Mouse (Mus musculus): Measurements from ENCODE around the gene Gng2. TPM values are rescaled to one million over a fixed set of nuclear protein-coding genes. Genes with fewer than 3 reads are reported as not detected.
"Not testable (repeated sequence)": the region's sequence is repeated elsewhere in the genome, so short reads cannot be mapped to it uniquely, and the experiment has no call there.

Gene Gng2
- polyA plus RNA-seq, 1 experiment from 2014 or later = 390 TPM

DNA sequence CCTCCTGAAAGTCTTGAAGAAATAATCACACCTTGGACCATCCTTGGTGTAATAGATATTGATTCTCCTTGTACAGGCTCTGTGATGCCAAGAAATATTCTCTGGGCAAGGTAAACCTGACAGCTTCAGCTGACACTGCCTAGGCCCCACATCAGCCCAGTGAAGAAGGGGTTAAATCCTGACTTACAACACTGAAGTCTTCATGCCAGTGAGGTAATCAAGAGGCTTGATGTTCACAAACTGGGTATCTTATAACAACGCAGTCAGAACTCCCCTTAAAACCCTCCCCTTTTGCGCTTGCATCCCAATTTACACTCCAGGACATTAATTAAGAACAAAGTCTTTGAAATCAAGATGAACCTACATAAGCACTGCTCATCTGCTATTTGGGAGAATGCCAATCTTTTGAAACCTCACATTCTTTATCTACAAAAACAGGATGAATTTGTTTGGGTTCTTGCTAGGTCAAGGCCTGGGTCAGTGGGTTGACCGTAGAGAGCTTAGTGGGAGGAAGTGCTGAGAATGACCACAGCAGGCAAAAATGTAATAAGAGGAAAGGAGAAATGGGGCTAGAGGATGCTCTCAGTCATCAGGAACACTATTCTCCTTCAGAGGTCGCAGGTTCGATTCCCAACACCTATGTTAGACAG is 110.0 kb downstream of the Gng2 start:
- H3K36me3 ChIP-seq = peaks cover 15% of the 10 kb centered on the region; the same call in 1 of the 2 replicates
- H3K27me3 ChIP-seq = no peaks in the 10 kb centered on the region
- WGBS = 74% methylated on average over 5 of the region's 5 CpGs
- H3K4me3 ChIP-seq = no peak overlapping the region
- no peak overlapping the region for H3K9ac ChIP-seq
- no peaks in the 10 kb centered on the region for H3K9me3 ChIP-seq
- ATAC-seq (ENCODE audit: low FRiP score) = no peak
- no peak overlapping the region for H3K4me2 ChIP-seq
- peaks cover 5% of the 10 kb centered on the region; the same call in 1 of the 2 replicates for H3K4me1 ChIP-seq (replicated peaks)
- no peak overlapping the region for H3K27ac ChIP-seq

DNA sequence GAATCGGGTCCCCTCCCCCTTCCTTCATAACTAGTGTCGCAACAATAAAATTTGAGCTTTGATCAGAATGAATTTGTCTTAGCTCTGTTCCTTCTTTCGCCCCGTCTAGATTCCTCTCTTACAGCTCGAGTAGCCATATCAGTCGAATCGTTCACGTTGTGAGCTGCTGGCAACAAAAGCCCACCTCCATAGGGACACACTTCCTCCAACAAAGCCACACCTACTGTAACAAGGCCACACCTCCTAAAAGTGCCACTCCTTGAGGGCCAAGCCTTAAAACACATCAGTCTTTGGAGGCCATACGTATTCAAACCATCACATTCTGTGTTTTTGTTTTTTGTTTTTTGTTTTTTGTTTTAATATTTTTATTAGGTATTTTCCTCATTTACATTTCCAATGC is 112.3 kb downstream of the Gng2 start:
- H3K9me3 ChIP-seq; H3K4me3 ChIP-seq; H3K4me1 ChIP-seq (replicated peaks); H3K27ac ChIP-seq; H3K27me3 ChIP-seq; H3K36me3 ChIP-seq; H3K9ac ChIP-seq; ATAC-seq (ENCODE audit: low FRiP score); H3K4me2 ChIP-seq: not testable (repeated sequence)
- WGBS = 93% methylated on average over 9 of the region's 9 CpGs

DNA sequence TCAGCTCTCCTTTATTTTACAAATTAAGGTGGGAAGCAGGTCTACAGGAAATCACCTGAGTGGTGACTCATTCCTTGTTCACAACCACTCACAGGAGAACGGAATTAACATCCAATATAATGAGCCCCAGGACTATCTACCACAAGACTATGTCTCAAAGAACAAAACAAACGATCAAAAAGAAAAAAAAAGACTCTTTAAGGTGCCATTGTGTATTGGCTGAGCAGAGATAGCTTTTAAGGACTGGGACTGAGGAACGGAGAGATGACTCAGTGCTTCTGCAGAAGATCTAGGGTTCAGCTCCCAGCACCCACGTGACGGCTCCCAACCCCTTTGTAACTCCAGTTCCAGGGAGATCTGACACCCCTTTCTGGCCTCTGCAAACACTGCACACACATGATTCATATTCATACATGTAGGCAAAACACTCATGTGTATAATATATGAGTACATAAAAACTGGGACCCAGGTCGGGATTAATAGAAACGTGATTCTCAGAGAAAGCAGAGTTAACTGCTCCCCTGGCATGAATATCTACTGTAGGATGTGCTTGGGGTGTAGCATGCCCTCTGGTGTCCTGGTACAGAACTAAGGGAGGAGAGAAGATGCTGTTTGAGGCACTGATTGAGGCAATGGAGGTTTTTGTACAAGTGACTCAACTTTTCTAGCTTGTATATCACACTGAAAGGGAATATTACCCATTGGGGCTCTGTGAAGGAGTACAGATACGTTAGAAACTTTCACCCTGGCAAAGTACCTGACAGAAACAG is 115.9 kb downstream of the Gng2 start:
- 90% methylated on average over 8 of the region's 8 CpGs for WGBS
- ATAC-seq (ENCODE audit: low FRiP score) = no peak
- no peaks in the 10 kb centered on the region for H3K27me3 ChIP-seq

DNA sequence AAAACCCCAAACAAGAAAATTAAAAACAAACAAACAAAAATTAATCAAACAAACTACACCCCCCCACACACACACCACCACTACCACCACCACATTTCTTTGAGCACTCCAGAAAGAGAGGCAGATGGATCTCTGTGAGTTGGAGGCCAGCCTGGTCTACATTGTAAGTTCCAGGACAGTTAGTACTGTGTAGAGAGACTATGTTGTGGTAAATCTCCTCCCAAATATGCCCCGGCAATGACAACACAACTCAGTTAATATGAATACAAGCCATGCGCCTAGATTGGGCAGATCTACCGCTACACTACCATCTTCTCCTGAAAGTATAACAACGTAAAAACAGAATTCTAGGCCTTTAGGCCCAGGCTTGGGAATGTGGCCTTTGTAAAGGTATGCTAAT is 117.1 kb downstream of the Gng2 start:
- ATAC-seq (ENCODE audit: low FRiP score) = no peak
- 93% methylated on average over 4 of the region's 4 CpGs for WGBS
- Histone ChIP-seq H3K27ac (no peak overlapping the region), H3K4me1 (replicated peaks) (no peaks in the 10 kb centered on the region; the same call in 1 of the 2 replicates), H3K9ac (no peak overlapping the region), H3K27me3 (no peaks in the 10 kb centered on the region), H3K9me3 (no peaks in the 10 kb centered on the region), H3K36me3 (no peaks in the 10 kb centered on the region), H3K4me3 (no peak overlapping the region), H3K4me2 (no peak overlapping the region)

More for the DNA sequence above, 115.9 kb downstream of the Gng2 start:
- H3K4me2 ChIP-seq = no peak overlapping the region
- H3K36me3 ChIP-seq = no peaks in the 10 kb centered on the region
- no peaks in the 10 kb centered on the region; the same call in 1 of the 2 replicates for H3K4me1 ChIP-seq (replicated peaks)
- H3K4me3 ChIP-seq = no peak overlapping the region
- no peaks in the 10 kb centered on the region for H3K9me3 ChIP-seq
- H3K27ac ChIP-seq = no peak overlapping the region
- no peak overlapping the region for H3K9ac ChIP-seq

DNA sequence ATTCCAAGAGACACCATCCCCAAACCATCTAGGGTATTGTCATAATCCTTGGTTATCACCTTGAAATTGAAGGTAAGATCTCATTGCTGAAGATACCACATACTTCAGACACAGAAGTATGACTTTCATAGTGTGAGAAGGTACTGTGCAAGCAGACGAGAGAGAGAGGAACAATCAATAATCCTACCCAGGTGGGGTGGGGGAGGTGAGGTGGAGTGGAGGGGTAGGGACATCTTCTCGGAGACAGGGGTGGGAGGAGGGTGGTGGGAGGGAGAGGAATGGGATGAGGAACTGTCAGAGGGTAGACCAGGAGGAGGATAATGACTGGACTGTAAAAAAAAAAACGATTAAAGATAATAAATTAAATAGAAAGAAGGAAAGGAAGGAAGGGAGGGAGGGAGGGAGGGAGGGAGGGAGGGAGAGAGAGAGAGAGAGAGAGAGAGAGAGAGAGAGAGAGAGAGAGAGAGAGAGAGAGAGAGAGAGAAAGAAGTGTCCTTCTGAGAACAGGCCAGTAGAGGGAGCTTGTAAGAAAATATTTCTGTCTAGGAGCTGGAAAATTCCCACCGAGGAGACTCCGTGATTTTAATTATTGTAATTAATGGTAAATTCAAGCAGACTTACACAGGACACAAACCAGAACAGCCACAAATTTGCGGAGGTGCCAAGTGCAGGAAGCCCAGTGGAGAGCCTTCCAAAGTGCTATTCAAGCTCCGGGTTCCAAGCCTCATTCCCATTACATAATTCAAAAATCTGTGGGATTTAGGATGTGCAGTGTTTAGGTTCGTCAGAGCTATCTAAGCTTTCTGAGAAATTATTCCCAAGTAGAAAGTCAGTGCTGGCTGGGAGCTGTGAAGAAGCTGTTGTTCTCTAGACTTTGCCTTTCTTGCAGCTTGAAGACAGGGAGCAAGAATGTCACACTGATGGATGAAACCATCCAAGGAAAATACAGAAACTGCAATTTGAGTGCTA is 118.3 kb downstream of the Gng2 start:
- no peak overlapping the region for H3K9ac ChIP-seq
- H3K27me3 ChIP-seq = no peaks in the 10 kb centered on the region
- H3K27ac ChIP-seq = no peak overlapping the region
- H3K4me2 ChIP-seq = no peak overlapping the region
- no peaks in the 10 kb centered on the region for H3K36me3 ChIP-seq
- WGBS = 57% methylated on average over 8 of the region's 8 CpGs
- no peak overlapping the region for H3K4me3 ChIP-seq
- peak; percentile 52; the same call in 1 of the 2 replicates for ATAC-seq (ENCODE audit: low FRiP score)
- no peaks in the 10 kb centered on the region for H3K9me3 ChIP-seq
- H3K4me1 ChIP-seq (replicated peaks) = no peaks in the 10 kb centered on the region; the same call in 1 of the 2 replicates

DNA sequence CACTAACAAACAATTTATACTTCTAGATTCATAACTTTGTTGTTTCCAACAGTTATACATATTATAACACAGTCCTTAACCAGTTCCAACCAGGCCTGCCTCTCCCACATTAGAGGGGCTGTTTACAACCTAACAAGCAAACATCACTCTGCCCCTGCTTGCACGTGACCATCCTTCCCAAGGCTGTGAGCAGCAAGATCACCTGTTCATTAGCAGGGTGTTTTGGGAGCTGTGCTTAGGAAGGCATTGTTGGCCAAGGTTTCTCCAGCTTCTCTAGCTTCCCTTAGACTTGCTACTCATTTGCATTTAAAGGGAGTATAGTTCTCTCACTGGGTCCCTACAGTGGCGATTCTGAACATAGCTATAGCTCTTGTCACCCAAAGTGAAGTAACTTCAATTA is 119.1 kb downstream of the Gng2 start:
- Histone ChIP-seq H3K4me2 (no peak overlapping the region), H3K4me1 (replicated peaks) (no peaks in the 10 kb centered on the region; the same call in 1 of the 2 replicates), H3K9ac (no peak overlapping the region), H3K9me3 (no peaks in the 10 kb centered on the region), H3K27me3 (no peaks in the 10 kb centered on the region), H3K36me3 (no peaks in the 10 kb centered on the region), H3K27ac (no peak overlapping the region), H3K4me3 (no peak overlapping the region)
- WGBS = 81% methylated on average over 2 of the region's 2 CpGs
- ATAC-seq (ENCODE audit: low FRiP score) = no peak

DNA sequence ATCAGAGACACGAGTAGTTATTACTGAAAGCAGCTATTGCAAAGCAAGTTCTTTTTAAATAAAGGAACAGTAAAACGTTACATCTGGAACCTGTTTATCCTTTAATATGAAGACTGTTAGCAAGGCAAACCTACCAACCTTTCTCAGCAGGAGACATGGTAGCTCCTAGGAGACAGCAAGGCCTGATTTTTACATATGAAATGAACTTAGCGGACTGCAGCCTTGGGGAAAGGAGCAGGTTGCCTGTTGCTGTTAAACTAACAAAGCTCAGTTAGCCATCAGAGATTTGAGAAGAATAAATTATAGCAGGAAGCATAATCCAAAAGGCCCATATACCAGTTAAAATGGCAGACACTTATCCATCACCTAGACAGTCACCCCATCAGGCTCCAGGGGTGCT is 124.0 kb downstream of the Gng2 start:
- no peak for ATAC-seq (ENCODE audit: low FRiP score)
- WGBS = 35% methylated on average over 3 of the region's 3 CpGs
- H3K27me3 ChIP-seq = no peaks in the 10 kb centered on the region
- no peak overlapping the region for H3K9ac ChIP-seq
- H3K4me3 ChIP-seq = no peak overlapping the region
- H3K27ac ChIP-seq = no peak overlapping the region
- H3K4me2 ChIP-seq = no peak overlapping the region
- no peaks in the 10 kb centered on the region for H3K9me3 ChIP-seq
- no peaks in the 10 kb centered on the region for H3K4me1 ChIP-seq (replicated peaks)
- no peaks in the 10 kb centered on the region for H3K36me3 ChIP-seq

DNA sequence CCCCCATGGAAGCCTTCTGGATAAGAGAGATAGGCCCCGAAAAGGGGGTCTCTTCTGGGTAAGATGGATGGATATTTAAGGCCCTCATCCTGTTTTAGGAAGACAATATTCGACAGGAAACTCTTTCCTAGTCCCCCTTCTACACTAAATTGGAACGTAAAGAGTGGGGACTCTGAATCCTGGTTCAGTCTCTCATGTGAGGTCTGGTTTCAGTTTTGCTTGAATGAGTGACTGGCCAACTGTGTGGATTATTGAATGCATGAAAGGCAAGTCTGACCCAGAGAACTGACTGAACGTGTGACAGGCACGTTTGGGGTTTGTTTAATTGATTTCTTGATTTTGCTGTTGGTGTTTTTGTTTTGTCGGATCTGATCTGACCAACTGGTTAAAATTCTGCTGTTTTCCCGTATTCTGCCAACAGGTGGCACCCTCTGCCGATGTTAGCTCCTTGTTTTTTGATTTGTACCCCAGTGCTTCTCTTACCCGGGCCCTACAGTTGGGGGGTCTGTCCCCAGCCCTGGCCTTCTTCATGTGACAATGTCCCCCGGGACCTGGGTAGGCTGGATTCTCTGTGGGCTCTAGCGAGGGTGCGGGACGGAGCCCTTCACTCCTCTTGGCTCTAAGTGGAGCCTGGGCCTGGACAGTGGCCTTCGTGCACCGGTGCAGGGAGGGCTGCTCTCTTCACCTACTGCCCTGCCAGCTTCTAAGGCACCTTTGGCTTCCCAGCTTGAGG is 137.7 kb downstream of the Gng2 start:
- Histone ChIP-seq H3K36me3 (no peaks in the 10 kb centered on the region), H3K27ac (no peak overlapping the region), H3K4me3 (no peak overlapping the region), H3K9me3 (no peaks in the 10 kb centered on the region), H3K27me3 (no peaks in the 10 kb centered on the region), H3K4me2 (peak overlapping the region; percentile 48), H3K4me1 (replicated peaks) (peaks cover 2% of the 10 kb centered on the region; the same call in 1 of the 2 replicates), H3K9ac (peak overlapping the region; percentile 62)
- ATAC-seq (ENCODE audit: low FRiP score) = peak; percentile 72
- 30% methylated on average over 15 of the region's 15 CpGs for WGBS

DNA sequence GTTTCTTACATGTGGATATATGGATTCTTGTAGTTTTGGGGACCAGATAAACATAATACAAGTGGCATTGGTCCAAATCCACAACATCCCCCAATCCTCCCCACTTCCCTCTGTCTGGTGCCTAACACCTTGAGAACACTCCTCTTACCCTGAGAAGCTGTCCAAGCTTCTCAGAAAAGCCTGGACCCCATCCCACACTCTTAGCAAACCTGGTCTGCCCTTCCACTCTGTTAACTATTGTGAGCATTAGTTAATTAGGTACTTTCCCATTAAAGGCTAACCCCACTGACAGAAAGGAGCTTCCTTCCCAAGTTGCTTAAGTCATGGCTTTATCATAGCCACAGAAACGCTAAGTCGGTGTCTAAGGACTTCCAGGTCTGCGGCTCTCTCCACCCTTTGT is 141.1 kb downstream of the Gng2 start:
- H3K27me3 ChIP-seq = no peaks in the 10 kb centered on the region
- no peak for ATAC-seq (ENCODE audit: low FRiP score)
- WGBS = 93% methylated on average over 3 of the region's 3 CpGs

DNA sequence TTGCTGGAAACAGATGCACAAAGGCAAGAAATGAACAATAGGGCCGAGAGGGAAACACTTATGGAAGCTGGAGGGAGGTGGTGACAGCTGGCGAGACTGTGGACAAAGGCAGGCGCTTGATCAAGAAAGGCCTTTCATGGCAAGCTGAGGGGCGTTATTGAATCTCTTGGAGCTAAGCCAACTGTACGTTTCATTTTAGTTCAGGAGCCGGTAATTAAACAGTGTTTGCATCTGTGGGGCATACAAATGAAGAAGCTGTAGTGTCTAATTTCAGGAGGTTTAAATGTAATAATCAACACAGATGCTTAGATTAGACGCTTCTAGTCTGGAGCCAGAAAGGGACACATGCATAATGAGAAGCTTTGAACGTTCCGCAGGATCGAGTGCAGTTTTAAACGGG is 151.9 kb downstream of the Gng2 start:
- H3K4me3 ChIP-seq = no peak overlapping the region
- 0 out of 2 replicates have a peak overlapping the region, but pooled peaks have one; percentile 2 for H3K4me2 ChIP-seq
- H3K27me3 ChIP-seq = no peaks in the 10 kb centered on the region; the same call in 1 of the 2 replicates
- peak overlapping the region; percentile 88 for H3K27ac ChIP-seq
- WGBS = 19% methylated on average over 11 of the region's 11 CpGs
- ATAC-seq (ENCODE audit: low FRiP score) = peak; percentile 26; the same call in 1 of the 2 replicates
- peaks cover 33% of the 10 kb centered on the region for H3K4me1 ChIP-seq (replicated peaks)
- no peaks in the 10 kb centered on the region for H3K9me3 ChIP-seq
- 0 out of 2 replicates have a peak overlapping the region, but pooled peaks have one; percentile 10 for H3K9ac ChIP-seq
- H3K36me3 ChIP-seq = peaks cover 11% of the 10 kb centered on the region

More for the DNA sequence above, 141.1 kb downstream of the Gng2 start:
- Histone ChIP-seq H3K4me3 (no peak overlapping the region), H3K9me3 (no peaks in the 10 kb centered on the region), H3K36me3 (no peaks in the 10 kb centered on the region), H3K9ac (no peak overlapping the region), H3K27ac (no peak overlapping the region), H3K4me1 (replicated peaks) (peaks cover 2% of the 10 kb centered on the region; the same call in 1 of the 2 replicates), H3K4me2 (no peak overlapping the region)

DNA sequence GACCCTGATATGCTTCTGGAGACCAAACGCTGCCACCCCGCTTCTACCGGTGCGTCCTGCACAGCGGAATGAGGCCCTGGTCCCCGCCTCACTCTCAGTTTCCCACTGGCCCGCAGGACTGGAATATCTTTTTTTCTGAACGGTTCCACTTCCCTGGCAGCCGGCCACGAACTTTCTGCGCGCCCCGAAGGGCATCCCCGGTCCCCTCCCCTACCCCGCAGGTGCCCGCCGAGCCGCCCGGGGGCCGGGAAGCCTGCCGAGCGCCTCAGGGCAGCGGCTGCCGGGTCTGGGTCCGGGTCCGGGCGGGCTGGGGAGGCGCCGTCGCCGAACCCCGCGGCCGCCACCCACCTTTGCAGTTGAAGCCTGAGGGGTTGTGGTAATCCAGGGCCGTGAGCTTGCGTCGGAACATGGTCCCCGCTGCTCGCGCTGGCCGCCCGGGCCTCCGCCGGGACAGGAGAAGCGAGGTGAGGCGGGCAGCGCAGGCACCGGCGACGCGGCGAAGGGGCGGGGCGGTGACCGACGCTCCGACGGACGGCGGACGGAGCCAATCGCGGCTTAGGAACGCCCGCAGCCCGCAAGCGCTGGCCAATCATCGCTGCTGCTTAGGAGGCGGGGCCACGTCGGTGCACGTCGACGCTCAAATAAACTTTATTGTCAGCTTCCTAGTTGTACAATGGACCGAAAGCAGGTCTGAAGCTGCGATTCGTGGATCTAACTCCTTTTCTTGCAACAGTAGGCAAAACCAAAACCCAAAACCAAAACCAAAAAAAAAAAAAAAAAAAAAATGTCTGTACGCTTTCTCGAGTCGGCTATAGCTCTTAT is 153.9 kb downstream of the Gng2 start, which contains the start of gene Rtraf:
TSS of gene Rtraf (minus strand) at position 504 of the 822 bp plus-strand sequence.
- Histone ChIP-seq H3K4me2 (peak within 1 kb of the TSS; percentile 88), H3K27me3 (no peaks in the 10 kb centered on the region; the same call in 1 of the 2 replicates), H3K4me1 (replicated peaks) (peaks cover 38% of the 10 kb centered on the region), H3K27ac (peak within 1 kb of the TSS; percentile 92), H3K9ac (peak within 1 kb of the TSS; percentile 94), H3K4me3 (peak within 1 kb of the TSS; percentile 96), H3K36me3 (peaks cover 25% of the 10 kb centered on the region), H3K9me3 (no peaks in the 10 kb centered on the region)
- peak; percentile 97 for ATAC-seq (ENCODE audit: low FRiP score)
- under 1% methylated on average over 75 of the region's 80 CpGs for WGBS
